Mouse (Mus musculus): ENCODE measurements around the gene Rps21.

Rps21 gene

GRCm38 (mm10) chr2:180291566-180291965 lies 34.4 kb downstream of the Rps21 start:
- DNase-seq (ENCODE audit: low spot score) = no peak

DNA sequence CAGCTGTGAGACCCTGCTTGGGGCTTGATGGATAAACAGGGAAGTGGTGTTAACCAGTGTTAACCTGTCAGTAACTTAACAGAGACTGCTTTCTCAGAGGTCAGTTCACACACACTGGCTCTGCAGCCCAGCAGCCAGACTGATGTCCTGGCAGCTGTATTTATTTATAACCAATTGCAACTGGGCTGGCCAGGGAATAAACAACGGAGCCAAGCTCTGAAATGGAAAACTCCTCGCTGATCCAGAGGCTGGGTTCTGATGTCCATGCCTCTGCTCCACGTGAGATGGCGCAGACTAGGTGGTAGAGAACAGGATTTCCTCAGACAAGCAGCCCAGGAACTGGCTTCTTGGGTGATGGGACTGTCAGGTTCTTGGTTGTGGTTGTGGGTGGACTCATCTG lies 34.8 kb downstream of the Rps21 start:
- no peak for DNase-seq (ENCODE audit: low spot score)

GRCm38 (mm10) chr2:180292906-180293305 lies 35.7 kb downstream of the Rps21 start:
- DNase-seq (ENCODE audit: low spot score) = no peak

GRCm38 (mm10) chr2:180300252-180300651 lies 43.1 kb downstream of the Rps21 start:
- no peak for DNase-seq (ENCODE audit: low spot score)

DNA sequence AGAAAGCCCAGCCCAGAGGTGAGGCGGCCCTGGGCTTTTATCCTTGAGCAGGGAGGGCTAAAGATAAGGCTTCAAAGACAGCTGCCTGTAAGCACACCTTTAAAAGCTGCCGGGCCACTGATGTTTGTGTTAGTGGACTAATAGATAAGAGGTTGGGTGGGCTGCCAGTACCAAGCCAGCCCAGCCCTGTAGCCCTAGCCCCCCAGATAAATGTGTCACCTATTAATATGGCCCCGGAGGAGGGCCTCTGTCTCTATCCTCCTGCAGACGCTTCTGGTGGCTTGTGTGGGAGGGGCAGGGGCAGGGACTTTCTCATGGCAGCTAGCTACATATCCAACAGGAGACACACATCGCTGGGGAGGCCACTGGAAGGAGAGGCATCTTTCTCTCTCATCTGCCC lies 43.6 kb downstream of the Rps21 start:
- DNase-seq (ENCODE audit: low spot score) = no peak

- DNase-seq (ENCODE audit: low spot score) = no peak
Measured at GRCm38 (mm10) chr2:180302201-180302600, 45.0 kb downstream of the Rps21 start.

- no peak for DNase-seq (ENCODE audit: low spot score)
Measured at GRCm38 (mm10) chr2:180303468-180303867, 46.3 kb downstream of the Rps21 start.

DNA sequence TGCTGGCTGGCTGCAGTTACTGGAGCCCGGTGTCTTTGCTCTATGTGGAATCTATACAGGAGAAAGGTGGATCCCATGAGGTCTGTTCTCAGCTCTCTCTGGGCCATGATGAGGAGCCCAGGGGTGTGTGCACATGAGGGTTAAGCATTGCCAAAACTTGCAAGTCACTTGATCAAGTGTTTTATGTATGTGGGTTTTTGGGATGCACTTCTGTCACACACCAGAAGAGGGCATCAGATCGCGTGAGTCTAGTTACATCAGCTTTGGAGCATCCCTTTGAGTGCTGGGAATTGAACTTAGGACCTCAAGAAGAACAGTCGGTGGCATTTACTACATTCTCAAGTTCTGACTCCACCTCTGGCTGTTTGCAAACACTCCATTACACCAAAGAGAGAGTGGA lies 47.4 kb downstream of the Rps21 start:
- DNase-seq (ENCODE audit: low spot score) = no peak

DNA sequence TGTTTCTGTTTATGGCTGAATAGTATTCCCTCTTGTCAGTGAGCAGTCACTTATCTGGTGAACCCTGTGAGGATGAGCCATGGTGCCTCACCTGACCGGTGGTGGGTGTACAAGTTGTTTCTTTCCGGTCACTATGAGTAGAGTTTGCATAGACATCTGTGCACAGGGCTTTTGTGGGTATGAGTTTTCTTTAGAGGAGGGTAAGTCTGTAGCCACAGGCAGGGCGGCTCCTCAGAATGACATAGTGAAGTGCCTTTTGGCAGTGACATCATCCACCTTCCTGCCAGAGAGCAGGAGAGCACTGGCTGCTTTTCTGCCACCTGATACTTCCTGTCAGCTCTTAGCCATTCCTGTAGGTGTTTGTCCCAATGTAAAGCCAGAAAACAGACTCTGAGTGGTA lies 48.3 kb downstream of the Rps21 start:
- DNase-seq (ENCODE audit: low spot score) = no peak

GRCm38 (mm10) chr2:180306009-180306408 lies 48.8 kb downstream of the Rps21 start:
- no peak for DNase-seq (ENCODE audit: low spot score)

- no peak for DNase-seq (ENCODE audit: low spot score)
Measured at GRCm38 (mm10) chr2:180306423-180307168, 49.4 kb downstream of the Rps21 start.

DNA sequence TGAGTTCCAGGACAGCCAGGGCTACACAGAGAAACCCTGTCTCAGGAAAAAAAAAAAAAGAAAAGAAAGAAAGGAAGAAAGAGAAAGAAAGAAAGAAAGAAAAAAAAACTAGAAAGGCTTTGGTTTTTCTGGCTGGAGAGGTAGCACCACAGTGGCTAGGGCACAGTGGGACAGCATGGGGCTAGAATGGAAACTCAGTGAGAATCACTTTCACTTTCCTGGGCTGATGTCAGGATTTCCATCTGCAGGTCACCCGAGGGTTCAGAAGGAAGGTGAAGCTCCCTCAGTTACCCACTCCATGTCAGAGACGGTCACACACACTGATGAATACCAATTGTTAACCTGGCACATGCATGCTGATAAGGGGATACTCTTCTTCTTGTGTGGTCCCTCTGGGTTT lies 50.5 kb downstream of the Rps21 start:
- no peak for DNase-seq (ENCODE audit: low spot score)

Data from retina, embryonic 14.5 days (tissue).